Mouse (Mus musculus) urinary bladder, postnatal 0 days (tissue): ENCODE results near the gene Ins2. TPM values are rescaled to one million over a fixed set of nuclear protein-coding genes. Genes with fewer than 3 reads are reported as not detected.

Source experiments
- microRNA counts: library from miRNA; unstranded; fragments of <30 nt; microRNA quantifications from one replicate; lab custom pipeline; 2016
- microRNA-seq: library from miRNA; unstranded; fragments of <30 nt; microRNA quantifications from one replicate; pipeline ENCODE4, GENCODE M21; 2016
- polyA plus RNA-seq: library from polyadenylated mRNA; unstranded; fragments of >200 nt; fragmentation: Nextera tagmentation; extraction: Ambion mirVana; gene quantifications from 2 replicates; pipeline ENCODE4 v1.2.1, GENCODE M21; 2015

Gene Ins2
- not detected in 2 replicates for polyA plus RNA-seq

GRCm38 (mm10) chr7:142743281-142743680 is at the start of gene Ins2:
TSS of gene Ins2 (minus strand) at chr7:142743381.

GRCm38 (mm10) chr7:142669751-142670625 is 73.2 kb downstream of the Ins2 start, which contains the start of gene Gm49394:
TSS of gene Gm49394 (minus strand) at chr7:142669942.

GRCm38 (mm10) chr7:142666659-142667058 is 76.5 kb downstream of the Ins2 start, which contains the start of gene Igf2:
TSS of gene Igf2 (minus strand) at chr7:142666816.

MicroRNA genes within 50 kb of the gene (microRNA counts, 519-probe panel; counts per million panel counts)
- microRNA mmu-miR-483 (lab: Ali Mortazavi, UCI) = 1,161 counts per million, percentile 6 among the panel's probes with 10 or more counts

Small RNA genes lying within 50 kb of the gene (microRNA-seq; reads per million reads assigned to microRNA genes)
- gene Mir483 = 724 reads per million, percentile 68 among the genes with 10 or more reads in this experiment

Other genes with a start within 250 kb of the Ins2 start
- gene Tnnt3, start 244.5 kb downstream of the Ins2 start, polyA plus RNA-seq = 494 and 760 TPM in 2 replicates
- 14.2 and 18.0 TPM in 2 replicates for gene Mrpl23, start 210.7 kb downstream of the Ins2 start, polyA plus RNA-seq
- gene Igf2, start 76.6 kb downstream of the Ins2 start, polyA plus RNA-seq = 535 and 606 TPM in 2 replicates
- gene Gm49394, start 73.4 kb downstream of the Ins2 start, polyA plus RNA-seq = not detected in 2 replicates
- 0.35 and 0.69 TPM in 2 replicates for gene Th, start 187.7 kb upstream of the Ins2 start, polyA plus RNA-seq
- gene Ascl2, start 225.9 kb upstream of the Ins2 start, polyA plus RNA-seq = 2.2 and 2.4 TPM in 2 replicates